Mouse (Mus musculus): ENCODE results near the gene Pnliprp1.

Gene Pnliprp1

DNA sequence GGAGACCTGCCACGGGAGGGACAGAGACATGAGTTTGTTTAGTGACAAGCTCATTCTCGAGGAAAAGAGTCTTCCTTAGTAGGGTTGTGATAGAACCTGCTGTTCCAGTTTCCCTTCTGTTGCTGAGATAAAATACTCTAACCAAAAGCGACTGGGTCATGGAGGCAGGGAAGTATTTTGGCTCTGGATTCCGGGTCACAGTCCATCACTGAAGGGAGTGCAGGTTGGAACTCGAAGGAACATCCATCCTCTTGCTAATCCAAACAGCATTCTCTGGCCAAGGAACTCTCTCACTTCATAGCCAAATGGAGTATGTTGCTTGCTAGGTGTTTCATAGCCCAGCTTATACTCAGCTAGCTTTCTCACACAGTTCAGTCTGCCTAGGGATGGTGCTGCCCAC is 47.8 kb downstream of the Pnliprp1 start:
- in situ Hi-C loops (cut with MboI), result no loop called here

DNA sequence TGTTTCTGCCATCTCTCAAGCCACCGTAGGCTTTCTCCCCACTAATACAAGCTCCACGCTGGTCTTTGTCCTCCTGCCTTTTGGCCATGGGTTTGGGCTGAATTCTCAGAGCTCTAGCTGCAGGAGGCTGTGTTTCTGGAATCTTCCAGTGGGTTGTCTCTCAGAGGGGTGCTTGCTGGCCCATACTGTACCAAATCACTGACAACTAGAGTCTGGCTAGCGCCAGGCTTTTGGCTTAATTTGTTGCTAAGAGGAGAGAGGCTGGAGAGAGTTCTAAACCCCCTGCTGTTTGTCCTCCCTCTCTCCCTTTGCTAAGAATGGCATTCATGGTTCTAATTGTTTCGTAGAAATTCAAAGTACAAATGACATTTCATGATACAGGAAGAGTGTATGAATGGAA is 52.9 kb downstream of the Pnliprp1 start:
- in situ Hi-C loops (cut with MboI), result no loop called here

DNA sequence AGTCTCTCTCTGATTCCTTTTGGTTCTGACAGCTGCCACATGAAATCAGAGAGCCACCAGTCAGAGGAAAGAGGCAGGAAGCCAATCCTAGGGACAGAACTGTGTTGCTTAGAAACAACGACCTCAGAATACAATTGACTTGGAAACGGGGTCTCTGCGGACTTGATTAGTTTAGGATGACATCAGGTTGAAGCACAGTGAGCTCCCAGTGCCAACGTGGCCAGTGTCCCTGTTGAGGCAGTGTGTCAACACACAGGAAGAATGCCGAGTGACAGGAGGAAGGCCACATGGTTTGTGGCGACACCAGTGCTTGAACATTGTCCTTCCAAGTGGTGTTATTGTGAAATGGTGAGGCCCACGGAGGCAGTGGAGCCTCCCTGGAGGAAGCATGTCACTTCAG is 55.3 kb downstream of the Pnliprp1 start:
- in situ Hi-C loops (cut with MboI), result no loop called here

DNA sequence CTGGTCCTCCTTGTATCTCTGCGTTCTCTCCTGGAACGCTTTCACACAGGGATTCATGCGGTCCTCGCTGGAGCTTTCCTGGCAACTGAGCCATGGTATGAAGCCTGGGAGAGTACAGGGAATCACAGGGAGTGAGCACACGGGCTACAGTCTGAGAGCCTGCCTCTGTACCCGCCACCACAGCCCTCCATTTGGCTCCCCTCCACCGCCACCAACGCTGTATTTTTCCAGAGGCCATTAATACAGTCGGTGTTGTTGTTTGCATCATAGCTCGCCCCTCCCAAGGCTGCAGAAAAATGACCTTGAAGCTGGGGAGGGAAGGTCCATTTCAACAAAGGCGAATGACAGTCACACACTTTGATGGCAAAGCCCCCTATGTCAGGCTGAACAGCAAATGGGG is 60.5 kb downstream of the Pnliprp1 start:
- in situ Hi-C loops (cut with MboI), result no loop called here

Data from mature B cell (primary cell).